Mouse (Mus musculus): ENCODE data around the gene Pdcd6.
A peak's percentile ranks its signal among the peaks of the same experiment; 100 is the strongest.

The Pdcd6 gene

GRCm38 (mm10) chr13:74275726-74276125, 41.7 kb downstream of the Pdcd6 start:
- no peak for DNase-seq (ENCODE audit: low spot score)

- peak; percentile 31 for DNase-seq (ENCODE audit: low spot score)
Measured at GRCm38 (mm10) chr13:74260231-74260992, 57.0 kb downstream of the Pdcd6 start.

GRCm38 (mm10) chr13:74259460-74260230, 57.7 kb downstream of the Pdcd6 start:
- DNase-seq (ENCODE audit: low spot score), result peak; percentile 19
